Mouse (Mus musculus): ENCODE measurements around the gene Nhp2.

The Nhp2 gene

GRCm38 (mm10) chr11:51635525-51636322 lies 16.2 kb downstream of the Nhp2 start, which contains the start of gene Rmnd5b:
Gene Rmnd5b (minus strand): TSS chr11:51635896.
- DNase-seq (ENCODE audit: low spot score in 2 of 2), result peak; percentile 81 to 83

- peak; percentile 74 to 78 for DNase-seq (ENCODE audit: low spot score in 2 of 2)
Observed at GRCm38 (mm10) chr11:51636323-51636684, 16.8 kb downstream of the Nhp2 start.

GRCm38 (mm10) chr11:51637971-51638414 lies 18.5 kb downstream of the Nhp2 start:
- peak; percentile 81 to 86 for DNase-seq (ENCODE audit: low spot score in 2 of 2)

- no peak for DNase-seq (ENCODE audit: low spot score in 2 of 2)
Observed at GRCm38 (mm10) chr11:51638497-51638896, 19.0 kb downstream of the Nhp2 start.

- DNase-seq (ENCODE audit: low spot score in 2 of 2), result no peak
Observed at GRCm38 (mm10) chr11:51640748-51641147, 21.2 kb downstream of the Nhp2 start.

- no peak for DNase-seq (ENCODE audit: low spot score in 2 of 2)
Observed at GRCm38 (mm10) chr11:51643202-51643601, 23.7 kb downstream of the Nhp2 start.

GRCm38 (mm10) chr11:51643761-51644160 lies 24.2 kb downstream of the Nhp2 start:
- DNase-seq (ENCODE audit: low spot score in 2 of 2), result peak; percentile 41 to 48

- DNase-seq (ENCODE audit: low spot score in 2 of 2), result peak; percentile 87
Observed at GRCm38 (mm10) chr11:51644217-51644616, 24.7 kb downstream of the Nhp2 start.

GRCm38 (mm10) chr11:51645293-51645692 lies 25.8 kb downstream of the Nhp2 start:
- DNase-seq (ENCODE audit: low spot score in 2 of 2), result no peak

- DNase-seq (ENCODE audit: low spot score in 2 of 2), result no peak
Observed at GRCm38 (mm10) chr11:51646245-51646644, 26.7 kb downstream of the Nhp2 start.

GRCm38 (mm10) chr11:51646751-51647667 lies 27.5 kb downstream of the Nhp2 start:
- DNase-seq (ENCODE audit: low spot score in 2 of 2), result peak; percentile 37 to 41

GRCm38 (mm10) chr11:51648566-51648965 lies 29.0 kb downstream of the Nhp2 start:
- DNase-seq (ENCODE audit: low spot score in 2 of 2), result no peak

GRCm38 (mm10) chr11:51649111-51649888 lies 29.8 kb downstream of the Nhp2 start:
- DNase-seq (ENCODE audit: low spot score in 2 of 2), result no peak

GRCm38 (mm10) chr11:51649889-51650199 lies 30.3 kb downstream of the Nhp2 start:
- DNase-seq (ENCODE audit: low spot score in 2 of 2), result no peak

GRCm38 (mm10) chr11:51650261-51650660 lies 30.7 kb downstream of the Nhp2 start:
- peak in 1 of 2 experiments; percentile 33 for DNase-seq (ENCODE audit: low spot score in 2 of 2)

- DNase-seq (ENCODE audit: low spot score in 2 of 2), result peak; percentile 80 to 81
Observed at GRCm38 (mm10) chr11:51650691-51651515, 31.4 kb downstream of the Nhp2 start, which contains the start of the genes N4bp3 and D930048N14Rik. Gene N4bp3 (minus strand): TSS chr11:51650842. Gene D930048N14Rik (plus strand): TSS chr11:51650954.

GRCm38 (mm10) chr11:51652889-51653418 lies 33.4 kb downstream of the Nhp2 start:
- no peak for DNase-seq (ENCODE audit: low spot score in 2 of 2)

- no peak for DNase-seq (ENCODE audit: low spot score in 2 of 2)
Observed at GRCm38 (mm10) chr11:51653736-51654135, 34.2 kb downstream of the Nhp2 start.

GRCm38 (mm10) chr11:51654891-51655290 lies 35.4 kb downstream of the Nhp2 start:
- no peak for DNase-seq (ENCODE audit: low spot score in 2 of 2)

- no peak for DNase-seq (ENCODE audit: low spot score in 2 of 2)
Observed at GRCm38 (mm10) chr11:51656798-51657521, 37.4 kb downstream of the Nhp2 start.

Measured in spleen, postnatal 36 days (tissue).